Mouse (Mus musculus): ENCODE results near the gene Hilpda. TPM values are rescaled to one million over a fixed set of nuclear protein-coding genes. Genes with fewer than 3 reads are reported as not detected.

Gene Hilpda
- polyA plus RNA-seq, 1 experiment from 2014 or later, result 34.6 TPM

DNA sequence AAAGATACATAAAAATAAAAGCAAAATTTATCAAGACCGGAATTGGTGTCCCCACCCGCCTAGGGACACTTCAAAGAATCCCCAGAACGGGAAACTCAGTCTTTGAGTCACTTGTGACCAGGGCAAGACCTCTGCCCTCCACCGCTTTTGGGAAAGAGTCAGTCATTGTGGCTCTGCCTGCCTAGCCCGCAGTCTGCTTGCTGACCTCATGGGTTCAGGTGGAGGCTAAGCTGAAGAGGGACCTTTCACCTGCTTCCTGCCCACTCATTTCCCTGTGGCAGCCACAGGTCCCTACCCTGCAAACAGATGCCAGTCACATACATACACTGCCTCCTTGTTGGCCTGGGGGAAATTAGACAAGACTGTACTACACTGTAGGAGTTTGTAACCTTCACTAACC lies 25.7 kb upstream of the Hilpda start:
- ATAC-seq (ENCODE audit: low read depth), result no peak
- Histone ChIP-seq H3K9ac (no peak overlapping the region), H3K36me3 (no peaks in the 10 kb centered on the region), H3K4me2 (no peak overlapping the region), H3K4me1 (replicated peaks) (no peaks in the 10 kb centered on the region), H3K4me3 (no peak overlapping the region), H3K9me3 (no peaks in the 10 kb centered on the region), H3K27ac (replicated peaks) (no peak overlapping the region), H3K27me3 (no peaks in the 10 kb centered on the region; the same call in 1 of the 2 replicates)
- 47% methylated on average over 5 of the region's 5 CpGs for WGBS

- H3K9ac ChIP-seq, result no peak overlapping the region
- H3K27ac ChIP-seq (replicated peaks), result no peak overlapping the region
- no peak overlapping the region for H3K4me3 ChIP-seq
- H3K36me3 ChIP-seq, result no peaks in the 10 kb centered on the region
- no peaks in the 10 kb centered on the region for H3K4me1 ChIP-seq (replicated peaks)
- H3K9me3 ChIP-seq, result no peaks in the 10 kb centered on the region
- no peak overlapping the region for H3K4me2 ChIP-seq
- ATAC-seq (ENCODE audit: low read depth), result no peak
- no peaks in the 10 kb centered on the region; the same call in 1 of the 2 replicates for H3K27me3 ChIP-seq
- 15% methylated on average over 4 of the region's 4 CpGs for WGBS
Measured at GRCm38 (mm10) chr6:29247072-29247471, 25.2 kb upstream of the Hilpda start.

DNA sequence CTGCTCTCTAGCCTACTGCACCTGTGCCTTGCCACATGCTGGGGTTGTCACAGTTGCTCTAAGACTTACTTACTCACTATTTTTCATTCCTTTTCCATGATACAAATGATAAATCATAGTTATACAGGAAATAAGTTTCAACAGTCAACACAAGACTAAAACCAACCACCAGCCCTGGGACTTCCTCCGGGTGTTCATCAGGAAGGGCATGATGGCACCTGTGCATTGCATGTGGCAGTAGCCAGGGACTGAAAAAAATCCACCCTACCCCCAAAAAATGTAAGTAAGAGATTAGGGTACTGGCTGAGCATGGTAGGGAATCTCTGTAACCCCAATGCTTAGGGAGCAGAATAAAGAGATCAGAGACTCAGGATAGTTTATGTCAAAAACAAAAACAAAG lies 12.9 kb upstream of the Hilpda start:
- 90% methylated on average over 1 of the region's 1 CpGs for WGBS
- no peaks in the 10 kb centered on the region for H3K36me3 ChIP-seq
- ATAC-seq (ENCODE audit: low read depth), result no peak

DNA sequence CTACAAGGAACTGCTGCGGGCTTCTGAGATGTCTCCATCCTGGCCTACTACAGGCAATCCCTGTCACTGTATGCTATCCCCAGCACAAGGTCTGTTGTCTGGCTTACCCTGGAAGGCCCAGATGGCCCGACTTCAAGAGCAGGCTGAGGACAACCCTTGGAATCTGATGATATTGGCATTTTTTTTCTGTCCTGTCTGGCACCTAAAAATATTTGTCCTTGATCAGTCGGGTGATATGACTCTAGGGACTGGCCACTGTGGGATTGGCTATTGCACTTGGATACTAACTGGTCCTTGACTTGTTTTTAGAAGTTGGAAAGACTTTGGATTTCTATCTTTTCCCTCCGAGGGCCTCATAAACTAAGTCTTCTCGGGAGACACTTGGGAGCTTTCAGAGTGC lies 10.5 kb upstream of the Hilpda start:
- Histone ChIP-seq H3K4me1 (replicated peaks) (peaks cover 8% of the 10 kb centered on the region), H3K9me3 (no peaks in the 10 kb centered on the region), H3K27me3 (no peaks in the 10 kb centered on the region), H3K9ac (no peak overlapping the region), H3K36me3 (no peaks in the 10 kb centered on the region), H3K27ac (replicated peaks) (no peak overlapping the region), H3K4me2 (no peak overlapping the region), H3K4me3 (no peak overlapping the region)
- 80% methylated on average over 5 of the region's 5 CpGs for WGBS
- no peak for ATAC-seq (ENCODE audit: low read depth)

More for the DNA sequence above, 12.9 kb upstream of the Hilpda start:
- no peaks in the 10 kb centered on the region for H3K27me3 ChIP-seq
- no peak overlapping the region for H3K27ac ChIP-seq (replicated peaks)
- H3K4me3 ChIP-seq, result no peak overlapping the region
- peaks cover 8% of the 10 kb centered on the region for H3K4me1 ChIP-seq (replicated peaks)
- no peak overlapping the region for H3K4me2 ChIP-seq
- H3K9ac ChIP-seq, result no peak overlapping the region
- no peaks in the 10 kb centered on the region for H3K9me3 ChIP-seq

GRCm38 (mm10) chr6:29263650-29264455 lies 8.4 kb upstream of the Hilpda start:
- Histone ChIP-seq H3K9ac (no peak overlapping the region), H3K36me3 (no peaks in the 10 kb centered on the region), H3K4me3 (no peak overlapping the region), H3K9me3 (no peaks in the 10 kb centered on the region), H3K27me3 (no peaks in the 10 kb centered on the region), H3K27ac (replicated peaks) (no peak overlapping the region; the same call in 1 of the 2 replicates), H3K4me2 (no peak overlapping the region), H3K4me1 (replicated peaks) (peaks cover 8% of the 10 kb centered on the region)
- WGBS, result 41% methylated on average over 6 of the region's 6 CpGs
- ATAC-seq (ENCODE audit: low read depth), result peak; percentile 50

- no peaks in the 10 kb centered on the region for H3K9me3 ChIP-seq
- WGBS, result 93% methylated on average over 3 of the region's 3 CpGs
- ATAC-seq (ENCODE audit: low read depth), result no peak
- H3K9ac ChIP-seq, result no peak overlapping the region
- H3K4me1 ChIP-seq (replicated peaks), result peaks cover 8% of the 10 kb centered on the region
- H3K4me2 ChIP-seq, result no peak overlapping the region
- H3K36me3 ChIP-seq, result no peaks in the 10 kb centered on the region
- no peak overlapping the region for H3K27ac ChIP-seq (replicated peaks)
- no peak overlapping the region for H3K4me3 ChIP-seq
- H3K27me3 ChIP-seq, result no peaks in the 10 kb centered on the region
Measured at GRCm38 (mm10) chr6:29264456-29264781, 7.9 kb upstream of the Hilpda start.

DNA sequence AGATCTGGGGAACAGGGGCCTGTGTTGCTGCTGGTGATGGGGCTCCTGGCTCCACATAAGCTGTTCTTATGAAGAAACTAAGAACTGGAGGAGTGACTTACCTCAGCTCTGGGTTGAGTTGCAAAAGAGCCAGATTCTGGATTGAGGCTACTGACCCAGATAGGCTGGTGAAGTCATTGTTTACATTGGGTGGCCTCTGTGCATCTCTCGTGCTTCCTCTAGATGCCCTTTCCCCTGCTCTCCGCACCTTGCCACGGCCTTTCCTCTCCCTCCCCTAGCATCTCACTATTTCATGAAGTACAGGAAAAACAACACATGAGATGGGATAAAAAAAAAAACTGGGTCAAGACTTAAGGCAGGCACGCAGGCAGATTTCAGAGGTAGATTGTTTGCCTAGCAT lies 5.4 kb upstream of the Hilpda start:
- no peak overlapping the region for H3K4me3 ChIP-seq
- WGBS, result 85% methylated on average over 4 of the region's 4 CpGs
- no peak overlapping the region for H3K27ac ChIP-seq (replicated peaks)
- H3K36me3 ChIP-seq, result no peaks in the 10 kb centered on the region
- no peaks in the 10 kb centered on the region for H3K9me3 ChIP-seq
- H3K27me3 ChIP-seq, result 0 out of 2 replicates have a peak, but pooled peaks cover 8% of the 10 kb centered on the region
- ATAC-seq (ENCODE audit: low read depth), result no peak
- H3K9ac ChIP-seq, result no peak overlapping the region
- peaks cover 8% of the 10 kb centered on the region for H3K4me1 ChIP-seq (replicated peaks)
- H3K4me2 ChIP-seq, result no peak overlapping the region

DNA sequence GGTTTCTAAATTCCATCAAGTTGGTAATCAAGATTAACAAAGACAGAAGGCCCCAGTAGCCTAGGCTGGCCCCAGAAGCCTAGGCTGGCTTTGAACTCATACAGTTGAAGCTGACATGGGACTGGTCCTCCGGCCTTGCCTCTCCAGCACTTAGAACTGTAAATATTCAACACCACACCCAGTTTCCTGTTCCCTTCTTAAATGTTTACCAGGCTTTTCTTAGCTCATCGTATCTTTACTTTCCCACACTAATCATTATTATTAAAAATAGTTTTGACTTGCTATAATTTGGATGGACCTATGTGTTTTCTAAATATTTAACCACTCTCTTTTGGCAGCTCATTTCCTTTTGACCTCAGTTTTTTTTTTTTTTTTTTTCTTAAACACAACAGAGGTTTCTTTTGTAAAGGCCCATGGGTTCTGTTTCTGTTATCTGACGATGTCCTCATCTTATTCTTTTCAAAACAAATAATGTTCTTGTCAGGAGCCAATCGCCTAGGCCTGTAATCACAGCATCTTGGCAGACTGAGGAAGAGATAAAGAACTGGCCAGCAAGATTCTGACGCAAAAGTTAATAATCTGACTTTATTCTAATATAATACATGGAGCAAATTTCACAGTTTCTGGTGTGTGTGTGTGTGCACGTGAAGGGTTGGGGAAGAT lies 3.2 kb upstream of the Hilpda start:
- H3K9ac ChIP-seq, result no peak overlapping the region
- H3K27ac ChIP-seq (replicated peaks), result no peak overlapping the region
- 79% methylated on average over 6 of the region's 6 CpGs for WGBS
- no peaks in the 10 kb centered on the region for H3K9me3 ChIP-seq
- H3K36me3 ChIP-seq, result no peaks in the 10 kb centered on the region
- peaks cover 12% of the 10 kb centered on the region for H3K4me1 ChIP-seq (replicated peaks)
- no peak overlapping the region for H3K4me2 ChIP-seq
- 0 out of 2 replicates have a peak, but pooled peaks cover 8% of the 10 kb centered on the region for H3K27me3 ChIP-seq
- no peak overlapping the region for H3K4me3 ChIP-seq
- no peak for ATAC-seq (ENCODE audit: low read depth)

DNA sequence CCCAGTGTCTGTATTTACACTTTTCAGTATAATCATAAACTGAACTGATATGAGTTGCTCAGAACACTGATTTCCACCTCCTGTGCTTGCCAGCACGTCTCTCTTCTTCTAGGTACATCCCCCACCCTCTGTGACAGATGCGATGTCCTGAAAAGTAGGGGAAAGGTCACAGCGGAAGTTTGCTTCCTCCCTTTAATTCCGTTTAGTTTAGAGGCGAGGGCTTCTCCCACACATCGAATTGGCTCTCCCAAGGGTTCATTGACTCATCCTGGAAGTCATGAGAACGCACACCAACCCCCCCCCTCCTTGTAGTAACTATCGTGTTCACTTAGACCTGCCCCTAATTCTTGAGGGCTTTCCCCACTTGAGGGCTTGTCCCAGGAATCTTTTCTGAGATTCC lies 1.3 kb upstream of the Hilpda start:
- Histone ChIP-seq H3K4me3 (no peak overlapping the region), H3K36me3 (peaks cover 16% of the 10 kb centered on the region), H3K9me3 (no peaks in the 10 kb centered on the region), H3K27me3 (0 out of 2 replicates have a peak, but pooled peaks cover 8% of the 10 kb centered on the region), H3K9ac (no peak overlapping the region), H3K27ac (replicated peaks) (no peak overlapping the region), H3K4me1 (replicated peaks) (peaks cover 16% of the 10 kb centered on the region), H3K4me2 (no peak overlapping the region; the same call in 1 of the 2 replicates)
- 20% methylated on average over 8 of the region's 8 CpGs for WGBS
- ATAC-seq (ENCODE audit: low read depth), result no peak

DNA sequence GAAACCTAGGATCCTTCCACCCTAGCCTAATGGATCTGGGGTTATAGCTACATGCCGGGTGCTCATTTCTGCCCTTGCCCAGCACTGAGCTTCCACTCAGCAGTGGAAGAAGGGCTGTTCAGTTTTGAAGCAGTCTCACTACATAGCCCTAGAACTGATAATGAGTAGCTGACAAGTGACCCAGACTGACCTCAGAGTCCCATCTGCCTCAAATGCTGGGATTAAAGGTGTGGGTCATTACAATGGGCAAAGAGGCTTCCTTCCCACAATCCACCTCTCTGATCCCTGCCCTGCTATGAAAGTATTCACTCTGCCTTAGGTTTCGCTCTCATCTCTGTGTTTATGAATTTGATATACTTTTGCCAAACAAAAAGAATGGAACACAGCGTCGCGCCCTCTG lies 4.5 kb downstream of the Hilpda start:
- H3K9ac ChIP-seq, result no peak overlapping the region
- 93% methylated on average over 5 of the region's 5 CpGs for WGBS
- H3K4me1 ChIP-seq (replicated peaks), result peaks cover 17% of the 10 kb centered on the region
- no peaks in the 10 kb centered on the region for H3K27me3 ChIP-seq
- no peak for ATAC-seq (ENCODE audit: low read depth)
- H3K9me3 ChIP-seq, result no peaks in the 10 kb centered on the region
- H3K4me2 ChIP-seq, result no peak overlapping the region
- no peak overlapping the region for H3K4me3 ChIP-seq
- H3K27ac ChIP-seq (replicated peaks), result no peak overlapping the region
- peaks cover 16% of the 10 kb centered on the region for H3K36me3 ChIP-seq

GRCm38 (mm10) chr6:29278513-29279267 lies 6.4 kb downstream of the Hilpda start:
- Histone ChIP-seq H3K4me2 (no peak overlapping the region), H3K4me1 (replicated peaks) (peaks cover 8% of the 10 kb centered on the region), H3K4me3 (no peak overlapping the region), H3K9ac (no peak overlapping the region), H3K27ac (replicated peaks) (no peak overlapping the region), H3K27me3 (no peaks in the 10 kb centered on the region), H3K36me3 (peaks cover 16% of the 10 kb centered on the region), H3K9me3 (no peaks in the 10 kb centered on the region)
- 31% methylated on average over 8 of the region's 8 CpGs for WGBS
- peak; percentile 61; the same call in 1 of the 2 replicates for ATAC-seq (ENCODE audit: low read depth)

- H3K4me3 ChIP-seq, result no peak within 1 kb of the TSS
- H3K27me3 ChIP-seq, result no peaks in the 10 kb centered on the region
- H3K4me2 ChIP-seq, result no peak within 1 kb of the TSS
- no peak within 1 kb of the TSS for H3K27ac ChIP-seq (replicated peaks)
- WGBS, result 87% methylated on average over 8 of the region's 8 CpGs
- H3K4me1 ChIP-seq (replicated peaks), result 0 out of 2 replicates have a peak, but pooled peaks cover 5% of the 10 kb centered on the region
- H3K36me3 ChIP-seq, result peaks cover 16% of the 10 kb centered on the region
- no peak within 1 kb of the TSS for H3K9ac ChIP-seq
- no peaks in the 10 kb centered on the region for H3K9me3 ChIP-seq
- no peak for ATAC-seq (ENCODE audit: low read depth)
Measured at GRCm38 (mm10) chr6:29279293-29279692, 7.0 kb downstream of the Hilpda start, which contains the start of gene Fam71f2. Gene Fam71f2, plus strand, starts transcription at chr6:29279593.

All from neural tube, embryonic 13.5 days (tissue).